Mouse (Mus musculus) kidney, adult 10 weeks (tissue): ENCODE results near the gene Synm. TPM values are rescaled to one million over a fixed set of nuclear protein-coding genes. Genes with fewer than 3 reads are reported as not detected.

ENCODE experiments used
- polyA plus RNA-seq: library from polyadenylated mRNA; stranded (reverse); fragments of 350-450 nt; fragmentation: Illumina TruSeq; extraction: RNeasy Lipid Tissue Mini Kit (QIAGEN cat#74804); gene quantifications from one replicate; pipeline ENCODE4 v1.2.3, GENCODE M21; 2014; ENCODE audit warnings: low read depth, low replicate concordance

Synm gene
- 1.7 TPM for polyA plus RNA-seq

GRCm38 (mm10) chr7:67759629-67759995 is at the start of gene Synm:
Gene Synm (minus strand): TSS chr7:67759742.

Other genes starting within 250 kb of the Synm start
- 19.6 TPM for gene Lrrc28, start 114.5 kb downstream of the Synm start, polyA plus RNA-seq
- gene Ttc23, start 112.3 kb downstream of the Synm start, polyA plus RNA-seq = 40.3 TPM
- 22.8 TPM for gene Igf1r, start 193.1 kb upstream of the Synm start, polyA plus RNA-seq